Mouse (Mus musculus) erythroid progenitor cell, adult 5-6 weeks (primary cell): Measurements from ENCODE around the gene Zfp988. TPM values are rescaled to one million over a fixed set of nuclear protein-coding genes. Genes with fewer than 3 reads are reported as not detected.

Source experiments
- total RNA-seq, 2 experiments: library from RNA; stranded (forward) in 1 of 2; stranded (reverse) in 1 of 2; fragments of 150-400 nt in 1 of 2; fragments of 186-747, 209-891 nt in 1 of 2; gene quantifications; 2 replicates each; pipeline versions ENCODE4 v1.2.3 to v1.2.4; 2015 to 2017; ENCODE audit warnings: low replicate concordance in 2 of 2

Gene Zfp988
- total RNA-seq, 2 experiments from 2014 or later: 2.1 TPM; not detected in 1

Other genes starting within 250 kb of the Zfp988 start
- 5.9 and 7.9 TPM in 2 replicates for gene Zfp991, start 173.6 kb upstream of the Zfp988 start, total RNA-seq (2015; ENCODE audit: low replicate concordance)
- gene Zfp991, start 173.6 kb upstream of the Zfp988 start, total RNA-seq (2017; ENCODE audit: low replicate concordance): 5.1 and 16.9 TPM in 2 replicates
- gene Zfp978, start 55.6 kb downstream of the Zfp988 start, total RNA-seq (2015; ENCODE audit: low replicate concordance): not detected in 2 replicates
- gene Zfp978, start 55.6 kb downstream of the Zfp988 start, total RNA-seq (2017; ENCODE audit: low replicate concordance): not detected in 2 replicates
- 0.84 and 7.6 TPM in 2 replicates for gene Zfp982, start 186.7 kb downstream of the Zfp988 start, total RNA-seq (2015; ENCODE audit: low replicate concordance)
- 1.5 and 4.4 TPM in 2 replicates for gene Zfp982, start 186.7 kb downstream of the Zfp988 start, total RNA-seq (2017; ENCODE audit: low replicate concordance)
- gene Gm16503, start 234.5 kb downstream of the Zfp988 start, total RNA-seq (2015; ENCODE audit: low replicate concordance): 1.7 TPM in 1 of 2 replicates, not detected in the other
- gene Gm16503, start 234.5 kb downstream of the Zfp988 start, total RNA-seq (2017; ENCODE audit: low replicate concordance): not detected in 2 replicates
- gene Zfp985, start 247.6 kb downstream of the Zfp988 start, total RNA-seq (2015; ENCODE audit: low replicate concordance): not detected in 2 replicates
- not detected in 2 replicates for gene Zfp985, start 247.6 kb downstream of the Zfp988 start, total RNA-seq (2017; ENCODE audit: low replicate concordance)